Mouse (Mus musculus) frontal cortex, postnatal 25 days (tissue): ENCODE results near the gene Neo1.

Source experiments
- DNase-seq, 2 experiments: peaks; one replicate each; pipeline ENCODE4 v3.0.0; 2022; ENCODE audit warnings: low spot score in 2 of 2

The Neo1 gene

DNA sequence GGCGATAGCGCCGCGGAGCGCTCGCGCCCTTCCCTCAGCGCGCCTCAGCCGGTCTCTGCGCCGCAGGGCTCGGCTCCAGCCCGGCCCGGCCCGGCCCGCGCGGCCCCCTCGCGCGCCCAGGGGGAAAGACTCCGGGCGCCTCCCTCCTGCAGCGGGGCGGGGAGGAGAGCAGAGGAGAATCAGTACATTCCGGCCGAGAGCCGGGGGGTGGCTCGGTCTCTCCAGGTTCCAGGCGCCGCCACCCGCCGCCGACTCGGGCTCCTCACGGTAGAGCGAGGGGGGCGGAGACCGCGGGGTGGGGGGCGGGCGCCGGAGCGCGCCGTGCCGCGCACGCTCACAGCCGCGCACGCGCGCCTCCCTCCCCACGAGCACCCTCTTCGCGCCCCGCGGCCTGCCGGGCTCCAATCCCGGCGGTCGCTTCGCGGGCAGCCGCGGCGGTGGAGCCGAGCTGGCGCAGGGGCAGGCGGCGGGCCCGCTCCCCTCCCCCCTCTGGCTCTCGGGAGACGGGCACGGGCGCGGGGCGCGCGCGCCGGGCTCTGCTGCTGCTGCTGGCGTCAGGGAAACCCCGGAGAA is at the start of gene Neo1:
Gene Neo1, minus strand, starts transcription at position 283 of the 573 bp plus-strand sequence.
- DNase-seq: peak; percentile 84 to 87

- DNase-seq: no peak
Measured at GRCm38 (mm10) chr9:59075632-59076031, 39.4 kb upstream of the Neo1 start.

GRCm38 (mm10) chr9:59073887-59074286 is 37.6 kb upstream of the Neo1 start:
- DNase-seq: no peak

GRCm38 (mm10) chr9:59072076-59072777 is 36.0 kb upstream of the Neo1 start:
- DNase-seq: no peak

DNA sequence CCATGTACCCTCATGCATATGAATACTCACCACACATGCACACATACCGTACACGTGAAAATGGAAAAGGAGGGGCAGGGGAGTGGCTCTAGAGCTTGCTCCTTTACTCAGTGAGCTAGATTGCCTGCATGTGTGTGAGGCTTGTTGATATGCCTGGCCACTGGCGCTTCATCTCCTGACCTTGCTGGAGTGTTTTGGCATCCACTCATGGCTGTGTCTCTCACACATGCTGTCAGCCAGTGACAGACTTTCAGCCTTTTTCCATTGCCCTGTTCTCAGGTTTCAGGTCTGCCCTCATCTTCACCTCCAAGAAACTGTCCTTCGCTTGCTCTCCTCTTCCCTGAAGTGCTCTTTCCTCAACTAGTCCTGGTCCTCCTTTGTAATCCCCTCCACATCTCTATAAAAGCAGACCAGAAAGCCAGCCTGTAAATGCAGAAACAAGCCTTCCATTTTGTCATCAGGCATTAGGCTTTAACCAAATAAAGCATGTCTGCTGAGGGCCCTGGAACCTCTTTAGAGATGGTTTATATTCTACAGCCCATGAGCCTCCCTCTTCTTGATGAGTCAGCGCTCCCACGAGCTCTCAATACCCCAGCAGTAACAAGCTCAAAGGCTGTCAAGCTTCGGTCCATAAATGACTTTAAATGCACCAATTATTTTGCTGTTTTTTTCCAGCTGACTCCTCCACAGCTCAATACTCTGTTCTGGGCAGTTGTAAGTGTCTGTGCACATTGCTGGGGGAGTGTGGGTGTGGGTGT is 35.2 kb upstream of the Neo1 start:
- no peak for DNase-seq

DNA sequence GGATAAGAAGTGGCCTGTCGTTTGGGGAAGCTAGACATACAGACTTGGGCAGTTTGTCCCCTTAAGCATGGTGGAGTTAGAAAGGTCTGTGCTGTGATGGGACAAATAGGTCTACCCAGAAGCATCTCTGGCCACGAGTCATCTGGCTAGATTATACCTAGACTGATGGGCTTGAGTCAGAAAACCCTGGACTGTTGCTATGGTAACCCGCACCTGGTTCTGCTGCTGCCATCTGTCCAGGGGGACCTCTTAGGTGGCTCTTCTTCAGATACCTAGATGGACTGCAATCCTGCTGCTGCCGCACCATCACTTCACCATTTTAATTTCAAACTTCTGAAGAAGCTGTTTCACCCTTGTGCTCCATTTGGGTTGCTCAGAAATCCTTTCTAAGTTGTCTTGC is 34.0 kb upstream of the Neo1 start:
- DNase-seq: no peak

- no peak for DNase-seq
Measured at GRCm38 (mm10) chr9:59065616-59066301, 29.5 kb upstream of the Neo1 start.

DNA sequence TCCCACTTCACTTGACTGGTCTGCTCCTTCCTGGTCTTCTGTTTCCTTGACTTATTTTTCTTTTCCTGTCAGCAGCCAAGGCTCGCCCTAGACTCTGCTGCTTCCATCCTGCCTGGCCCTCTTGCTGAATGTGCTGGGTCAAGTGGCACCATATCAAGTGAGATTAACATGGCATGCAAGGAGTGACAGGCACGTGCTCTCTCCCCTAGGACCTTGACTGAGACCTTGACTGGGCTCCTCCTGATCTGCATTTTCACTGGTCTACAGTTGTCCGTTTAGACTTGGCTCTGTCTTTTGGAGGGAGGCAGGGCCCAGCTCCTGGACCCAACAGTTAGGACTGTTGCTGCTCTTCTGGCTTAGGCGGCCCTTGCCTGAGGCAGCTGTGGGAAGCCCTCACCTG is 26.2 kb upstream of the Neo1 start:
- DNase-seq: no peak

DNA sequence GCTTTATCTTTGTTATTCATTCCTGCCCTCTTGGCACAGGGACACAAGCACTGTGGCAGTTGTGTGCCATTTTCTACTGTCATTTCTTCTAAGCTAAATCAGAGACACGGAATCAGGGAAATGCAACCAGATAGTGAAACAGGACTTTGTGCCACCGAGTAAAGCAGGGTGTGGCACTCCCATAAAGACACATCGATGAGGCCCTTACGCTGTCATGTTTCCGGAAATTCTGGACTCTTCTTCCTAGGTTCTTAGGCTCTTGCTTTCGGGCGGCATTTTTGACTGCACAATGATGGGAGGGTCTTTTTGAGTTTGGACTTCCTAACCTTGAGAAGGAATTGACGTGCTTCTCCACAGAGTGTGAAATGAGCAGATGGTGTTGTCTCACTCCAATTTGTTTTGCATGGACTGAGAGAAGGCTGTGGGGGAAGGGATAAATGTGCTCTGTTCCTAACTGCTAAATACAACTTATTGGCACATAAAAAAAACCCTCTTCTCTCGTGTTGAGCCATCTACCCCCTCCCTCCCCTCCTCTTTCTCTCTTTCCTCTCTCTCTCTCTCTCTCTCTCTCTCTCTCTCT is 23.9 kb upstream of the Neo1 start:
- no peak for DNase-seq

- no peak for DNase-seq
Measured at GRCm38 (mm10) chr9:59059158-59059557, 22.9 kb upstream of the Neo1 start.

DNA sequence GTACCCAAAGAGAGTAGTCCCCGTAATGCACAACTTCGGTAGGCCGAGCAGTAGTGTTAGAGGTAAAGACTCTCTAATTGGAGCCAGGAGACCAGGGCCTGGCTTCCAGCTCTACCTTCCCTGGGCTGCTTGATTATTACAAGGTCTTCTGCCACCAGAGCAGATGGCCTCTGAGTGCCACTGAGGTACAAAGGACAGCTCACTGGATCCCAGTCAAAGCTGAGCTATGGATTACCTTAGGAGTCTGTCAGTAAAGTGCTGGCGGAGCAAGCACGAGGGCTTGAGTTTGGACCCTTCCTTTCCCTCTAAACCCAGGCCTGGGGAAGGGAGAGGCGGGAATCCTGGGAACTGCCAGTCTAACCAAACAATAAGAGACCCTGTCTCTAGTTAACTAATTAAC is 21.8 kb upstream of the Neo1 start:
- no peak for DNase-seq

DNA sequence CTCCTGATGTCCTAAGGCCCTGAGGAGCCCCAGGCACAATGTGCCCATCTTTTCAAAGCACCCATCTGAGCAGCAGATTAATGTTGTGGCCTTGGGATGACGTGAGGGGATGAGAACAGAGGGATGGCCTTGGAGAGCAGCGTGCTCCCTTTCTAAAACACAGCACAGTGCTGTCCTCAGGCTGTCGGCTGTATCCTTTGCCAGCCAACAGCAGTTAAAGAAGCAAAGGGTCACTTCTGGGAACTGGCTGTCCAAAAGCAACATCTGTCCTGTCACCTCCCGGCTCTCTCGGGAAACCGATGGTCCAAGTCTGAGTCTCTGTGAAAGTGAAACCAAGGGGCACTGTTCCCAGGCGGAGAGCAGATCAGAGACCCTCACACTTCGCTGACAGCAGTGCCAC is 20.0 kb upstream of the Neo1 start:
- no peak for DNase-seq

- DNase-seq: no peak
Measured at GRCm38 (mm10) chr9:59041805-59042204, 5.6 kb upstream of the Neo1 start.

GRCm38 (mm10) chr9:59036732-59037341 is 596 bp upstream of the Neo1 start:
- peak in 1 of 2 experiments; percentile 43 for DNase-seq

DNA sequence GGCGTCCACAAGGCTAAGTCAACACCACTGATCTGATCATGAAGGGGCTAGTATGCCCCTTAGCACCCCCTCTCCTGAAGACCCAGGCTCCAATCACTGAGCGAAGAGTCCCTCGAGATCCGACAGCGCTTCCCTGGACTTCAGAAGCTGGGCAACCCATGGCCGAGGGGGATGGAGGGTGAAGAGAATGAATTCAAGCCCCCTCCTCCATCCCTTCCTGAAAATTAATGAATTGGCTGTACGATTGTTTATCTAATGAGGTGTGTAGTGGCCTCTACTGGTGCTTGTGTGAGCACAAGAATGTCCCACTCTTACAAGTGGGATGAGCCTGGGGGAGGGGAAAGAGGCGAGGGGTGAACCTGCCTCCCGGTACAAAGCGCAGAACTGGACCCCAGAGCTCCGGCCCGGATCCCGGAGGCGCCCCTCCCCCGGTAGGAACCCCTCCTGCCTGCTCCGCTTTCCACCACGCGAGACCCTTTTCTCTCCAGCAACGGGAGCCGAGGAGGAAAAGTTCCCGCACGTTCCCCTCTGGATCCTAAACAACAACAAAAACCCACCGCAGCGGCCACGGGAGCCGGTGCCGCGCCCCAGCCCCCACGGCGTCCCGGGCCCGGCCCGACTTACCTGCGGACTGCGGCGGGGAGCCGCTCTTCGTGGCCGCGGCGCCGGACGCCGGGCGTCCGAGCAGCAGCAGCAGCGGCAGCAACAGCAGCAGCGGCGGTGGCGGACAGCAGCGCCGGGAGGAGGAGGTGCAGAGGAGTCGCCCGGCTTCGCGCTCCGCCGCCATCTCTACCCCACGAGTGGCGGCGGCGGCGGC is 691 bp downstream of the Neo1 start:
- peak; percentile 15 to 34 for DNase-seq

DNA sequence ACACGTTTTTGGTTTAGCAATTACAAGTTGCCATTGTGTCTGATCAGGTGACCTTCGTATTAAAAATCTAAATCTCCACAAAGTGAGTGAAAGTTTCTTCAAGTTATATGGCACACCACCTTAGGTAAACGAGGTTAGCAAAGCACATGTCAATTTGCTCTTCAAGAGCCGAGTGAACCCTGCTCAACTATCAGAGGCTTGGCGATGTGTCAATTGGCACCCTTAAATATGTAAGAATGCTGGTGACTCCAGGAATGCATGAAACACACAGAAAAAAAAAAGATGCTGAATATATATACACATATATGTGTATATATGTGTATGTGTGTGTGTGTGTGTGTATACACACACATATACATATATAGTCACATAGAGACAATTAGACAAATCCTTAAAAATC is 1.4 kb downstream of the Neo1 start:
- DNase-seq: no peak

DNA sequence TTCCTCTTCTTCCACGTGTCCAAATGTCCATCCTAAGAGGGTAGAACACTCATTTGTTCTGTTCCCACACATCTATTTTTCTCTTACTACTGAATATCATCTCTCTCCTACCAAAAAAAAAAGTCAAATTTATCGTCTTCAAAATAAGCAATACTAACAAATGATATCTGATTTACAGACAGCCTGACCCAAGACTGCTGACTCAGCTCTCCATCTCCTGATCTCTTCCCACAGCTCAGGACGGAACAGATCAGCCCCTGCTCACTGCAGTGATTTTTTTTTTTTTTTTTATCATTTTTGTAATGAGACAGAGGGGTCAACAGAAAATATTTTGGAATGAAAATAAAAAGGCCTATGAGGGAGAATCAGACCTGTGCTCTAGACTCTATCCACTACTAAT is 2.7 kb downstream of the Neo1 start:
- DNase-seq: no peak

DNA sequence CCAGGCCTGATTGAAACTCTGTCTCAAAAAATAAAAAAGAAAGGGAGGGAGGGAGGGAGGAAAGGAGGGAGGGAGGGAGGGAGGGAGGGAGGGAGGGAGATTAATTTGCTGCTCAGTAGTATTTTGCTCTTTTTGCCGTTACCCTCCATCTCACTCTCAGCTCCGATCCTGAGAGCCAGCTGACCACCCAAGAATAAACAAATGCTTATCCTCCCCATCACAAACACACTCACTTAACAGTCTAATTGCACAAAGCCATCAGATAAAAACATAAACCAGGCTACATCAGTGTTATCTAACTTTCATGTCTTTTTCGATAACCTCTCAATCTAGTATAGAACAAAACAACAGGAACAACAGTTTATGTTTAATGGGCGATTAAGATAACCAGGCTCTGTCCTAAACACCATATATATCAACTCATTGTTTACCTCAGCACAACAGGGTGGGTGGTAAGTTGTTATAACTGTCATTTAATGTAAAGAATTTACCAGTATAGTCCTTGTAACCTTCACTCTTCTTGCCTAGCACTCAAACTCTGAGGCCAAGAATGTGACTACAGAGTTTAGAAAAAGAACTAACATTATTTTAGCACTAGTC is 11.9 kb downstream of the Neo1 start:
- no peak for DNase-seq

DNA sequence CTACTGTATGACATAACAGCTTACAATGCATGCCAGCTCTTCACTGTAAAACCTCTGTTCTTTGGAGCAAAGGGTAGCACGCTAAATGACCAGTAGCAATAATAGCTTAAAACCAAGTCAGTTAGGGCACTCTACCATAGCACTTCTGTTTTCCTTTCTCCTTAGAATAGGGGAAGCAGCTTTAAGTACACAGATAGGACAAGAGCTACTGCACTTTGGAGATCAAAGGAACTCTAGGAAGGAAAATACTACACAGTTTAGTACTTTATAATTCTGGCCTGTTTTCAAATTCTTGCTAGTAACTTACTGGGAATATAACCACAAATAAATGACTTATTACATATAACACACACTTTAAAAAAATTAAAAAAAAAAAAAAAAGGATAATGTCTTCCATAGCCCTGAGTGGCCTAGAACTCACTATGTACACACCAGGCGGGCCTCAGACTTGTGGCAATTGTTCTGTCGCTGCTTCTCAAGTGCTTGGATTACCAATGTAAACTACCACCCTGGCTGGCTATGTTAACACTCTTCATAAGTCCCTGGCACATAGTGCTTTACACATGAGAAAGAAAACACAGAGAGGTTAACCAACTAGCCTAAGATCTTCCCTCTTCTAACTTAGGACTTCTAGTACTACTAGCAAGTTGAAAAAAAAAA is 20.1 kb downstream of the Neo1 start:
- no peak for DNase-seq

GRCm38 (mm10) chr9:59013365-59013764 is 22.9 kb downstream of the Neo1 start:
- no peak for DNase-seq
